Mouse (Mus musculus): ENCODE results near the gene Pate2. TPM values are rescaled to one million over a fixed set of nuclear protein-coding genes. Genes with fewer than 3 reads are reported as not detected.

Gene Pate2
- total RNA-seq, 1 experiment: 1.2 TPM

DNA sequence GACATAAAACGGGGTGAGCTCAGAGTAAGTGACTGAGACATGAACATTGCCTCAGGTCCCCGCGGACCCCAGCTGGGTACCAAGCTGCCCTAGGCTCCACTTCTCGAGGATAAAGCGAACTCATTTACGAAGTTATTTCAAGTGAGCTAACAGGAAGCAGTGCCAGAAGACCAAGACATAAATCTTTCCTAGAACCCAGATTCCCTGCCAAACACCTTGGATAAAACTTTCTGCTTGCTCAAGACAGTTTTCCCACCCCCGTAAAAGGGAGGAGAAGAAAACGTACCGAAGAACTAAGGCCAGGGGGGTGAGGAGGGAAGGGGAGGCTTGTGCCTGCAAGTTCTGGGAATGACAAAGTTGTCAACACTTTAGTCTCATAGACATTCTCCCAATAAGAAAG lies 36.8 kb upstream of the Pate2 start:
- in situ Hi-C loops (cut with MboI; ENCODE audit: low sequenced_read_pairs in 2 of 2, unreplicated experiment in 2 of 2): loop anchor here in 1 of 2 experiments (10.0 kb wide), 1 partner anchor 248 kb away; no protein-coding TSS in a partner anchor
- TF ChIP-seq ZC3H11A (IDR thresholded peaks at IDR 0.05; ENCODE audit: borderline replicate concordance, low read depth, low read length) (no peak), MAFK (IDR thresholded peaks at IDR 0.05; ENCODE audit: insufficient read depth, low read depth, low read length) (no peak), CHD2 (IDR thresholded peaks at IDR 0.05; ENCODE audit: low read depth, low read length) (no peak), HCFC1 (IDR thresholded peaks at IDR 0.05; ENCODE audit: borderline replicate concordance, insufficient read depth, low read length) (no peak), ZNF384 (IDR thresholded peaks at IDR 0.05; ENCODE audit: low read depth, low read length) (no peak)
- H3K27ac ChIP-seq (ENCODE audit: insufficient read depth, low read depth, low read length, poor library complexity, severe bottlenecking): no peak overlapping the region
- H3K4me3 ChIP-seq (ENCODE audit: insufficient read depth in 1 of 2, low read depth in 1 of 2, low read length in 2 of 2, poor library complexity in 1 of 2, severe bottlenecking in 1 of 2): no peak overlapping the region
- DNase-seq (ENCODE audit: low read depth, low spot score): no peak
- no peaks in the 10 kb centered on the region for H3K9me3 ChIP-seq (ENCODE audit: control insufficient read depth, insufficient read depth, low read depth, low read length)
- H3K4me1 ChIP-seq (ENCODE audit: control insufficient read depth in 2 of 2, insufficient read depth in 2 of 2, low read length in 2 of 2, poor library complexity in 1 of 2): no peaks in the 10 kb centered on the region
- no peaks in the 10 kb centered on the region for H3K36me3 ChIP-seq (ENCODE audit: control insufficient read depth, insufficient read depth, low read length, poor library complexity, severe bottlenecking)
- no peak overlapping the region for H3K9ac ChIP-seq (ENCODE audit: insufficient read depth, low read depth, low read length, poor library complexity, severe bottlenecking)

GRCm38 (mm10) chr9:35535110-35535509 lies 35.0 kb upstream of the Pate2 start:
- TF ChIP-seq ZC3H11A (IDR thresholded peaks at IDR 0.05; ENCODE audit: borderline replicate concordance, low read depth, low read length): peak; percentile 75; the same call in 1 of the 2 replicates
- TF ChIP-seq MAFK (IDR thresholded peaks at IDR 0.05; ENCODE audit: insufficient read depth, low read depth, low read length): no peak
- Histone ChIP-seq H3K4me3 (ENCODE audit: insufficient read depth in 1 of 2, low read depth in 1 of 2, low read length in 2 of 2, poor library complexity in 1 of 2, severe bottlenecking in 1 of 2) (no peak overlapping the region), H3K9ac (ENCODE audit: insufficient read depth, low read depth, low read length, poor library complexity, severe bottlenecking) (no peak overlapping the region), H3K9me3 (ENCODE audit: control insufficient read depth, insufficient read depth, low read depth, low read length) (no peaks in the 10 kb centered on the region), H3K4me1 (ENCODE audit: control insufficient read depth in 2 of 2, insufficient read depth in 2 of 2, low read length in 2 of 2, poor library complexity in 1 of 2) (no peaks in the 10 kb centered on the region), H3K36me3 (ENCODE audit: control insufficient read depth, insufficient read depth, low read length, poor library complexity, severe bottlenecking) (no peaks in the 10 kb centered on the region), H3K27ac (ENCODE audit: insufficient read depth, low read depth, low read length, poor library complexity, severe bottlenecking) (no peak overlapping the region)
- in situ Hi-C loops (cut with MboI; ENCODE audit: low sequenced_read_pairs in 2 of 2, unreplicated experiment in 2 of 2): loop anchor here (5.0 to 10.0 kb wide), 2 partner anchors 250 to 253 kb away; no protein-coding TSS in a partner anchor
- DNase-seq (ENCODE audit: low read depth, low spot score): peak; percentile 60

DNA sequence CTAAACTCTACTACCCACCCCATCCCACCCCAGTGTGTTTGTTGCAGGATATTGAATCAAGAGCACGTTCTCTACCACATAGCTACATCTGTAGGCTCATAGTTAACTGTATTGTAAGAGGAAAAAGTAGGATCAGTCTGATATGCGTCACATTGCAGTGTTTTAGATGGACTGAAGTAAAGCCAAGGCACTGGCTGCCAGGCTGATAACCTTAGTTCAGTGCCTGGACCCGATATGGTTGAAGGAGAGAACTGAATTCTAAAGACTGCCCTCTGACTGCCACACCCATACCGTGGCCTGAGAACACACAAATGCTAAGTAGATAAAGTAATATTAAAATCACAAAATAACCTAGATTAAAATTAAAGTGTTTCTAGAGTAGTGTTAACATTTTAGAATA lies 34.2 kb upstream of the Pate2 start:
- Histone ChIP-seq H3K4me3 (ENCODE audit: insufficient read depth in 1 of 2, low read depth in 1 of 2, low read length in 2 of 2, poor library complexity in 1 of 2, severe bottlenecking in 1 of 2) (no peak overlapping the region), H3K9me3 (ENCODE audit: control insufficient read depth, insufficient read depth, low read depth, low read length) (no peaks in the 10 kb centered on the region), H3K4me1 (ENCODE audit: control insufficient read depth in 2 of 2, insufficient read depth in 2 of 2, low read length in 2 of 2, poor library complexity in 1 of 2) (no peaks in the 10 kb centered on the region), H3K36me3 (ENCODE audit: control insufficient read depth, insufficient read depth, low read length, poor library complexity, severe bottlenecking) (no peaks in the 10 kb centered on the region), H3K27ac (ENCODE audit: insufficient read depth, low read depth, low read length, poor library complexity, severe bottlenecking) (no peak overlapping the region), H3K9ac (ENCODE audit: insufficient read depth, low read depth, low read length, poor library complexity, severe bottlenecking) (no peak overlapping the region)
- no peak for DNase-seq (ENCODE audit: low read depth, low spot score)
- TF ChIP-seq ZC3H11A (IDR thresholded peaks at IDR 0.05; ENCODE audit: borderline replicate concordance, low read depth, low read length) (no peak), MAFK (IDR thresholded peaks at IDR 0.05; ENCODE audit: insufficient read depth, low read depth, low read length) (no peak), HCFC1 (IDR thresholded peaks at IDR 0.05; ENCODE audit: borderline replicate concordance, insufficient read depth, low read length) (no peak), ZNF384 (IDR thresholded peaks at IDR 0.05; ENCODE audit: low read depth, low read length) (no peak)
- in situ Hi-C loops (cut with MboI; ENCODE audit: low sequenced_read_pairs in 2 of 2, unreplicated experiment in 2 of 2): loop anchor here (5.0 to 10.0 kb wide), 2 partner anchors 251 to 254 kb away; no protein-coding TSS in a partner anchor

GRCm38 (mm10) chr9:35539001-35539750 lies 30.9 kb upstream of the Pate2 start:
- Histone ChIP-seq H3K9me3 (ENCODE audit: control insufficient read depth, insufficient read depth, low read depth, low read length) (no peaks in the 10 kb centered on the region), H3K9ac (ENCODE audit: insufficient read depth, low read depth, low read length, poor library complexity, severe bottlenecking) (no peak overlapping the region), H3K36me3 (ENCODE audit: control insufficient read depth, insufficient read depth, low read length, poor library complexity, severe bottlenecking) (no peaks in the 10 kb centered on the region), H3K4me3 (ENCODE audit: insufficient read depth in 1 of 2, low read depth in 1 of 2, low read length in 2 of 2, poor library complexity in 1 of 2, severe bottlenecking in 1 of 2) (no peak overlapping the region), H3K27ac (ENCODE audit: insufficient read depth, low read depth, low read length, poor library complexity, severe bottlenecking) (no peak overlapping the region), H3K4me1 (ENCODE audit: control insufficient read depth in 2 of 2, insufficient read depth in 2 of 2, low read length in 2 of 2, poor library complexity in 1 of 2) (no peaks in the 10 kb centered on the region)
- in situ Hi-C loops (cut with MboI; ENCODE audit: low sequenced_read_pairs in 2 of 2, unreplicated experiment in 2 of 2): loop anchor here (5.0 to 10.0 kb wide), 2 partner anchors 254 to 257 kb away; no protein-coding TSS in a partner anchor
- TF ChIP-seq ZNF384 (IDR thresholded peaks at IDR 0.05; ENCODE audit: low read depth, low read length) (no peak), CHD2 (IDR thresholded peaks at IDR 0.05; ENCODE audit: low read depth, low read length) (no peak), ZC3H11A (IDR thresholded peaks at IDR 0.05; ENCODE audit: borderline replicate concordance, low read depth, low read length) (no peak), HCFC1 (IDR thresholded peaks at IDR 0.05; ENCODE audit: borderline replicate concordance, insufficient read depth, low read length) (no peak), MAFK (IDR thresholded peaks at IDR 0.05; ENCODE audit: insufficient read depth, low read depth, low read length) (no peak)
- no peak for DNase-seq (ENCODE audit: low read depth, low spot score)

All from ES-E14 (cell line).